Mouse (Mus musculus) liver, embryonic 15.5 days (tissue): ENCODE data around the gene Net1. TPM values are rescaled to one million over a fixed set of nuclear protein-coding genes. Genes with fewer than 3 reads are reported as not detected.

Source experiments
- ATAC-seq: fragments of 200-750 bp; cut with Nextera tagmentation; 2 replicates; pipeline ENCODE4 v1.8.0; 2017; ENCODE audit warnings: moderate number of reproducible peaks, mild to moderate bottlenecking, moderate library complexity; ENCODE audit not compliant: insufficient read depth
- H3K27ac ChIP-seq: fragments of 300-500 bp; sonication (generic); replicated peaks from 2 replicates; pipeline ENCODE4 v1.5.1; 2015; ENCODE audit warnings: mild to moderate bottlenecking, inconsistent platforms
- H3K27me3 ChIP-seq: fragments of 300-500 bp; sonication (generic); 2 replicates; pipeline ENCODE4 v1.6.1; 2015; ENCODE audit warnings: mild to moderate bottlenecking, inconsistent platforms
- H3K36me3 ChIP-seq: fragments of 300-500 bp; sonication (generic); replicated peaks from 2 replicates; pipeline ENCODE4 v1.6.1; 2015; ENCODE audit warnings: moderate library complexity, mild to moderate bottlenecking, inconsistent platforms
- H3K4me1 ChIP-seq: fragments of 300-500 bp; sonication (generic); replicated peaks from 2 replicates; pipeline ENCODE4 v1.6.1; 2015; ENCODE audit warnings: inconsistent platforms
- H3K4me2 ChIP-seq: fragments of 300-500 bp; sonication (generic); 2 replicates; pipeline ENCODE4 v1.6.1; 2015; ENCODE audit warnings: moderate library complexity, mild to moderate bottlenecking, inconsistent platforms
- H3K4me3 ChIP-seq: fragments of 300-500 bp; sonication (generic); replicated peaks from 2 replicates; pipeline ENCODE4 v1.5.1; 2015; ENCODE audit warnings: mild to moderate bottlenecking, inconsistent platforms
- H3K9ac ChIP-seq: fragments of 300-500 bp; sonication (generic); 2 replicates; pipeline ENCODE4 v1.6.1; 2015; ENCODE audit warnings: moderate library complexity, mild to moderate bottlenecking, inconsistent platforms
- H3K9me3 ChIP-seq: fragments of 300-500 bp; sonication (generic); replicated peaks from 2 replicates; pipeline ENCODE4 v1.6.1; 2016; ENCODE audit warnings: inconsistent platforms
- WGBS: fragments of 180-500 bp; shearing (Covaris S2); methylation state at CpG from one replicate; pipeline ENCODE4 v1.1.7; 2015; ENCODE audit warnings: mixed read lengths; ENCODE audit not compliant: insufficient replicate concordance; 5-methylcytosine and 5-hydroxymethylcytosine counted together
- polyA plus RNA-seq: library from polyadenylated mRNA; unstranded; fragments of >200 nt; fragmentation: Nextera tagmentation; extraction: Ambion mirVana; gene quantifications from 2 replicates; pipeline ENCODE4 v1.2.1, GENCODE M21; 2015

Net1 gene
- polyA plus RNA-seq, 1 experiment from 2014 or later: 58.3 TPM

DNA sequence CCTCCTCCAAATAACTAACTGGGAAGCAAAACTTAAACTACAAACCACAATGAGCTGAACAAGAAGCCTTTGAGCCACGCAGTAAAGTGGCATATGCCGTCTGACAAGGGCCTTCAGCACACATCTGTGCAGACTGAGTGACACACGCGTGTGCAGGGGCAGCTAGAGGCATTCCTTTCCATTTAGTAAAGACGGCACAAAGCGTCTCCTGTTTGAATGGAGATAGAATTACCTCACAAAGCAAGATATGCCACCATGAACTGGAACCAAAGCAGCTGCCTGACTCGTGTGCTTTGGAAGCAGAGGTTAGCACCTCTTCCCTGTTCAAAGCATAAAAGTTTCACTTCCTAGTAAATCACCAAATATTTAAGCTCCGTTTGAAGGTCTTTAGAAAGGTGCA lies 28.0 kb downstream of the Net1 start:
- H3K4me3 ChIP-seq: peak overlapping the region; percentile 20
- 0 out of 2 replicates have a peak overlapping the region, but pooled peaks have one; percentile 2 for H3K27ac ChIP-seq
- H3K9me3 ChIP-seq: no peaks in the 10 kb centered on the region
- no peaks in the 10 kb centered on the region for H3K27me3 ChIP-seq
- ATAC-seq: no peak
- H3K36me3 ChIP-seq: peaks cover 56% of the 10 kb centered on the region
- H3K4me2 ChIP-seq: peak overlapping the region; percentile 69
- H3K4me1 ChIP-seq: peaks cover 42% of the 10 kb centered on the region
- 0 out of 2 replicates have a peak overlapping the region, but pooled peaks have one; percentile 11 for H3K9ac ChIP-seq
- WGBS: 62% methylated on average over 8 of the region's 8 CpGs

DNA sequence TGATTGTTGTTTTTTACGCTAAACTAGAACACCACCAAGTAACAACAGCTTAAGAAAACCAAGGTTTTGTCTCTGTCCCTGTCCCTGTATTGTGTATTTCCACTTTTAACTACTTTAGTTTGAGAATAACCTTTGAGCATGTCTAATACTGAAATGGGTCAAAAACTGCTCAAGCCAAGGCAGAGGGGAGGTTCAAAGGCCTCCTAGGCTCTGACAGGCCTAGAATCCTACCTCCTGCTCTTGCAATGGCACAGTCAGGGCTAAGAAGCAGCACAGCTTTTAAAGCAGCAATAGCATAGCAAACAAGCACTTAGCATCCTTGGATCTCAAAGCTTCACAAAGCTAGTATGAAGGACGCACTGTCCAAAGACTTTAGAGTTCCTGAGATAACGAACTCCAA lies 28.9 kb downstream of the Net1 start:
- Histone ChIP-seq H3K36me3 (peaks cover 60% of the 10 kb centered on the region), H3K4me1 (peaks cover 32% of the 10 kb centered on the region), H3K4me3 (no peak overlapping the region), H3K27me3 (no peaks in the 10 kb centered on the region), H3K9me3 (no peaks in the 10 kb centered on the region), H3K27ac (no peak overlapping the region), H3K4me2 (no peak overlapping the region), H3K9ac (no peak overlapping the region)
- ATAC-seq: no peak
- WGBS: 92% methylated on average over 3 of the region's 3 CpGs

DNA sequence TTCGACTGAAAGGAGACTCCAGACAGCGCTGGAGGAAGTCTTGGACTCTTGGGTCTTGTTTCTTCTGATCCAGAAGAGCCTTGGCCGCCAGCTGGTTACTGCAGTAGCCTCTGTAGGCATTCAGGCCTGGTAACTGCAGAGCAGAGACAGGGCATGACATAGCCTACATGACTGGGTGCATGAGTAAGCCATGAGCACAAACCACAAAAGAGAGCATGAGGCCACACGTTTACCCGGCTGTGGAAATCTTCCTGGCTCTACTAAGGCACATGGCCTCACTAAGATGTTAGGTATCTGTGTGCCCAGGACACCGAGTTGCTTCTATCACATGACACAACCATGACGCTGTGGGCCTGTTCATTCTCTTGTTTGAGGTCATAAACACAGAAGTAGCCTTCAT lies 31.4 kb downstream of the Net1 start:
- Histone ChIP-seq H3K27me3 (no peaks in the 10 kb centered on the region), H3K36me3 (peaks cover 83% of the 10 kb centered on the region), H3K9ac (no peak overlapping the region), H3K4me2 (no peak overlapping the region), H3K4me3 (no peak overlapping the region), H3K4me1 (peaks cover 21% of the 10 kb centered on the region), H3K27ac (no peak overlapping the region), H3K9me3 (no peaks in the 10 kb centered on the region)
- no peak for ATAC-seq
- WGBS: 82% methylated on average over 7 of the region's 7 CpGs

DNA sequence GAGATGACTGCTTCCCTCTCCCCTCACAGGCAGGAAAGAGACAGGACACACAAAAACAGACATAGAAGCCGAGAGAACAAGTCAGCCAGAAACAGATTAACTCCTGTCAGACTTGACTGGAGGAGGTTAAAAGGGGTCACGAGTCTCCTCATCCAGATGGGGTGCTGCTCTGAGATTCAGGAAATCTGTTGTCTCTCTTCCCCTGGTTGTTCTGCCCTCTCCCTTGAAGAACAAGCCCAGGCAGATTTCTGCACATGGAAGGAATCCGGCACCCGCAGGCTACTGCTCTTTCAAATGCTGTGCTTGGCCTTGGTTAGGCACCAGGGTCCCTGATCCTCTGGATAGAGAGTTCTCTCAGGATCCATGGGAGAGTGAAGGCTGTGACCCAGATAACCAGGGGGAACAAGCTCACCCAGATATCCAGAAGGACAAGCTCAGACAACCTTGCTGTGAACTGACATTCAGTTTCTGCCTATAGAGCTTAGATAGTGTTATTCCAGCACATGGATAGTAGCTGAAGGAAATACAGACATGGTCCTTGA lies 40.3 kb downstream of the Net1 start:
- Histone ChIP-seq H3K27ac (no peak overlapping the region), H3K4me3 (no peak overlapping the region), H3K36me3 (peaks cover 29% of the 10 kb centered on the region), H3K9ac (no peak overlapping the region), H3K9me3 (no peaks in the 10 kb centered on the region), H3K4me2 (no peak overlapping the region), H3K4me1 (peaks cover 20% of the 10 kb centered on the region), H3K27me3 (no peaks in the 10 kb centered on the region)
- ATAC-seq: no peak
- 74% methylated on average over 4 of the region's 4 CpGs for WGBS

DNA sequence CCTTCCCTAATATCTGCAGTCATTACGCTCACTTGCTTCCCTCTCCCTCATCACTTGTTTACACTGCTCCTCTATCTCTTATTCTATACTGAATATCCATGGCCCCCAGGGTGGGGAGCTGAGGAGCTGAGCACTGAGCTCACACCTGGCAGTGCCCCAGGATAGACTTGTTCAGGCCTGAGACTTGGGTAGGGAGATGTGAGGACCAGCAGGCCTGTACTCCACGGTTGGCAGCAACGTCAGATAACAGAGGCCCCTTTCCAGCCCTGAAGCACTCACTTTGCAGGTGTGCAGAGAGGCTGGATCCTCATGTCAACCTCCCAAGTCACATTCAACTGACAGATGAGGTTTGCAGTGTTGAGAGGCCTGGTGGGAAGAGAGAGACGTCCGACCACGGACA lies 40.8 kb downstream of the Net1 start:
- Histone ChIP-seq H3K9ac (no peak overlapping the region), H3K27ac (peak overlapping the region; percentile 29; the same call in 1 of the 2 replicates)

DNA sequence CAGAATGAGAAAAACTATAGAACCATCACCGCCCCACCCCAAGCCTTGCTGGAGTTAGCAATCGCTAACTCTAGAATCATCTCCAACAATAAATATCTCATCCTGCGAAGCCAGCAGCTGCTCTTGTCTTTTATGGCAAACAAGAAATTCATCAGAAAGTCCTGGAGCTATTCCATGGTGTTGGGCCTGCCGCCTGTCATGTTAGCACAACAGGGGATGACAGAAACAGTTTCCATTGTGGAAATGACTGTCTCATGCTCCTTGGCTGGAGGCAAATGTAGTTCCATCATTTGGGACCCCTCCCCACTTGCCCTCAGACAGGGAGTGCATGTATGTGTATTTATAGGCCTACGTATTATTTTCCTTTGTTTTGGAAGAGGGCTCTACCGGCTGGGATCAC lies 41.6 kb downstream of the Net1 start:
- H3K9me3 ChIP-seq: no peaks in the 10 kb centered on the region
- no peak overlapping the region for H3K9ac ChIP-seq
- H3K4me2 ChIP-seq: no peak overlapping the region
- H3K4me3 ChIP-seq: no peak overlapping the region
- H3K27me3 ChIP-seq: no peaks in the 10 kb centered on the region
- H3K27ac ChIP-seq: peak overlapping the region; percentile 29; the same call in 1 of the 2 replicates
- no peak for ATAC-seq
- H3K36me3 ChIP-seq: peaks cover 16% of the 10 kb centered on the region
- WGBS: 83% methylated on average over 6 of the region's 6 CpGs
- H3K4me1 ChIP-seq: peaks cover 33% of the 10 kb centered on the region

More for the DNA sequence above, 40.8 kb downstream of the Net1 start:
- no peaks in the 10 kb centered on the region for H3K9me3 ChIP-seq
- no peak overlapping the region for H3K4me3 ChIP-seq
- peaks cover 25% of the 10 kb centered on the region for H3K4me1 ChIP-seq
- 64% methylated on average over 6 of the region's 6 CpGs for WGBS
- H3K36me3 ChIP-seq: peaks cover 24% of the 10 kb centered on the region
- ATAC-seq: 0 out of 2 replicates have a peak, but pooled peaks have one; percentile 33
- no peak overlapping the region for H3K4me2 ChIP-seq
- no peaks in the 10 kb centered on the region for H3K27me3 ChIP-seq

DNA sequence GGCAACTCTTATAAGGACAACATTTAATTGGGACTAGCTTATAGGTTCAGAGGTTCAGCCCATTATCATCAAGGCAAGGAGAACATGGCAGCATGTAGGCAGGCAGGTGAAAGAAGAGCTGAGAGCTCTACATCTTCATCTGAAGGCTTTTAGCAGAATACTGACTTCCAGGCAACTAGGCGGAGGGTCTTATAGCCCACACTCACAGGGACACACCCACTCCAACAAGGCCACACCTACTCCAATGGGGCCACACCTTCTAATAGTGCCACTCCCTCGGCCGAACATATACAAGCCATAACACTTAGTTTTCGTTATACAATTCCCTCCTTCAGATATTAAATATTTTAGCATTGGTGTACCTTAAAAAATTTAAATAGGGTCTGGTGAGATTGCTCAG lies 45.2 kb downstream of the Net1 start:
- no peak overlapping the region for H3K4me3 ChIP-seq

DNA sequence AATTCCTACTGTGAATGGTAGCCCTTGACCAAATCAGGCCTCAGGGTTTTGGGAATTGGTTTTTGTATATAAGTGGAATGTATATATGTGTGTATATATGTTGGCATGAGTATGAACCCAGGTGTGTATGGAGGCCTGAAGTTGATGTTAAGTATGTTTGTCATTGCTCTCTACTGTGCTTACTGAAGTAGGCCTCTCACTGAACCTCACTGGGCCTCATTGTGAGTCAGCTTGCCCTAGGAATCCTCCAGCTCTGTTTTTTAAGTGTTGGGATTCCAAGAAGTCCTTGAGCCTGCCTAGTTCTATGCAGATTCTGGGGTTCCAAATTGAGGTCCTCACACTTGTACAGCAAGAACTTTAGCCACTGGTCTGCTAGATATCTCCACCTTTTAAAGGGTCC lies 48.1 kb downstream of the Net1 start:
- Histone ChIP-seq H3K9me3 (no peaks in the 10 kb centered on the region), H3K4me2 (no peak overlapping the region), H3K36me3 (no peaks in the 10 kb centered on the region), H3K9ac (no peak overlapping the region), H3K27ac (peak overlapping the region; percentile 49), H3K4me3 (no peak overlapping the region), H3K4me1 (peaks cover 81% of the 10 kb centered on the region), H3K27me3 (no peaks in the 10 kb centered on the region)
- ATAC-seq: no peak

More for the DNA sequence above, 45.2 kb downstream of the Net1 start:
- Histone ChIP-seq H3K9ac (no peak overlapping the region), H3K27me3 (no peaks in the 10 kb centered on the region), H3K27ac (no peak overlapping the region), H3K4me1 (peaks cover 65% of the 10 kb centered on the region), H3K4me2 (no peak overlapping the region), H3K9me3 (no peaks in the 10 kb centered on the region), H3K36me3 (no peaks in the 10 kb centered on the region)
- peak; percentile 43; the same call in 1 of the 2 replicates for ATAC-seq
- 79% methylated on average over 4 of the region's 4 CpGs for WGBS

DNA sequence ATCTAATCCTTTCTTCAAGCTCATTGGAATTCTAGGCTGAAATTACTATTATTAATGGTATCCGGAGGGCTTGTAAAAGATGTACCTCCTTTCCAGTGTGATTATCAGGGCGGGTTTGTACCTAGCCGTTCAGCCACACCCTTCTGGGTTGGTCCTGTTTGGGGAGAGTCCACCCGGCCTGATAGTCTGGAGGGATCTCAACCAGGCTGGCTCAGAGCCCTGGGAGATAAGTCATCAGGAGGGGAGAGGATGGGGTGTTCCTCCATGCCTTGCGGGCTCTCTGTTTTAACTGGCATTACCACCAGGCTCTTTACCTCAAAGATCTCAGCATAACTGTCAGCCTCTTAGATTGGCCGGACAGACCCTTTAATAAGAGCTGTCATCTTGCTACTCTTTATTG lies 50.9 kb downstream of the Net1 start:
- peak overlapping the region; percentile 97 for H3K27ac ChIP-seq
- WGBS: 13% methylated on average over 6 of the region's 6 CpGs
- peak overlapping the region; percentile 32 for H3K4me3 ChIP-seq
- peak overlapping the region; percentile 46 for H3K9ac ChIP-seq
- no peaks in the 10 kb centered on the region for H3K27me3 ChIP-seq
- no peaks in the 10 kb centered on the region for H3K9me3 ChIP-seq
- H3K4me1 ChIP-seq: peaks cover 98% of the 10 kb centered on the region
- H3K4me2 ChIP-seq: peak overlapping the region; percentile 58
- H3K36me3 ChIP-seq: no peaks in the 10 kb centered on the region
- peak; percentile 92 for ATAC-seq

DNA sequence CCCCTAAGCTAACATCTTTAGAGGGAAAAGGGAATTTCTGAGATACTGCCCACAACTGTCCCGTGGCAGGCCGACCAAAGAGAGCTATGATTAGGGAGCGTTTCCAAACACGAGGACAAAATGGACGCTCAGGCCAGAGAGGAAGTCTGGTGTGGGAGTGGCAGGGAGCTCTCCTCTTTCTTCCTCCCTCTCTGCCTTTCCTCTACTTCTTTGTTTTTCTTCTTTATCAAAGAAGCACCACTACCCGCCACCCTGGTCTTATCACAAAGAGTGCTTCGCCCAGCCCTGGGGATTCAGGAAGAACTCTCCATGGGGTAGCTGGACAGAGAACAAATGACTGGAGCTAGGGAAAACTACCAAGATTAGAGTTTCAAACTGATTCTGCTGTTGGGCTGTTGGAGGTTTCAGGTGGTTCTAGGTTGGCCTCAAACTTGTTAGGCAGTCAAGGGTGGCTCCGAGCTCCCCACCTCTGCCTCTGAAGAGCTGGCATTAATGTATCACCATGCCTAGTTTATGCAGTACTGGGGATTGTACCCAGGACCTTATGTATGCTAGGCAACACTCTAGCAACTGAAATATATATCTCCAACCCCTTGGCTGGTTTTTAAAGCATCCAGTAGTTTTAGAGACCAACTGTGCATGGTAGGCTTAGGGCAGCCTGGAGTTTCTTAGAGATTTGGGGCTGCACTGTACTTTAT lies 51.5 kb downstream of the Net1 start:
- peaks cover 98% of the 10 kb centered on the region for H3K4me1 ChIP-seq
- peak overlapping the region; percentile 97 for H3K27ac ChIP-seq
- H3K9me3 ChIP-seq: no peaks in the 10 kb centered on the region
- H3K4me2 ChIP-seq: peak overlapping the region; percentile 58
- peak overlapping the region; percentile 32 for H3K4me3 ChIP-seq
- no peaks in the 10 kb centered on the region for H3K27me3 ChIP-seq
- H3K9ac ChIP-seq: peak overlapping the region; percentile 37
- ATAC-seq: peak; percentile 61
- WGBS: 24% methylated on average over 8 of the region's 8 CpGs
- H3K36me3 ChIP-seq: no peaks in the 10 kb centered on the region

DNA sequence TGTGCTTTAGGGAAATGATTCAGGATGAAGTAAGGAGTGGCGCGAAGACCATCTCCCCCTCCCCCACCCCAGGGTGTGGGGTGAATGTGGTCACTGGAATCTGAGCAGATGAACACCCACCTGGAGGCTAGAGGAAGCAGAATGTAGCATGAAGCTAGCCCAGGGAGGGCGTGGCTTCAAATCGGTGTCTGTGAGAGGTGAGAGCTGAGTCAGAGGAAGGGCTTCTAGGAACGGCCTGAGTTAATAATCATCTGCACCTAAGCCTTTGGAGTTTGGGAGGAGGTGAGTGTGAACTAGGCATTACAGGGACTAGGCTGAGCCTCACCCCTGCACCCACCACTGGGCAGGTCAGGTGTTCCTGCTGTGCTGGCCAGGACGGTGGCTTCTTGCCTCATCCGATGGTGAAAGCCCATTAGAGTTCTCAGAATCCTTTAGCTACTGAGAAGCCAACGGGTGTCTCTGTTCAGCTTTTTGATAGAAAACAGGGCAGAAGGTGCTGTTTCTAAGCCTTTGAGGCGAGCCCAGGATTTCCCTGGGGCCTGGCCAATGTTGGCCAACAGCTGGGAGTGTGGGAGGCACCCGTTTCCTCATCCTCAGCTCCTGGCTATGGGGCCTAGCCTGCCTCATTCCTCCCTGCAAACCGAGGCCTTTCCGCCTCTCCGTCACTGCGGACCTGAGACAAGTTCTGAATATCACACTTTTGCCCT lies 52.2 kb downstream of the Net1 start:
- Histone ChIP-seq H3K27ac (peak overlapping the region; percentile 97), H3K9ac (peak overlapping the region; percentile 37), H3K9me3 (no peaks in the 10 kb centered on the region), H3K36me3 (no peaks in the 10 kb centered on the region), H3K4me2 (peak overlapping the region; percentile 58), H3K4me1 (peaks cover 99% of the 10 kb centered on the region), H3K27me3 (no peaks in the 10 kb centered on the region), H3K4me3 (peak overlapping the region; percentile 32)
- 61% methylated on average over 14 of the region's 14 CpGs for WGBS
- ATAC-seq: no peak
